Mouse (Mus musculus) WW6 (cell line): ENCODE results near the gene E2f1.

Experiments used
- DNase-seq: peaks from one replicate; pipeline ENCODE4 v3.0.0-alpha.2; 2013; ENCODE audit warnings: low read depth, low spot score

Gene E2f1

GRCm38 (mm10) chr2:154569836-154570286 is at the start of gene E2f1:
E2f1 (minus strand) TSS chr2:154569892.
- peak; percentile 93 for DNase-seq

- no peak for DNase-seq
Measured at GRCm38 (mm10) chr2:154617061-154617460, 47.4 kb upstream of the E2f1 start.

- DNase-seq = no peak
Measured at GRCm38 (mm10) chr2:154615674-154616073, 46.0 kb upstream of the E2f1 start.

GRCm38 (mm10) chr2:154614841-154615576 is 45.3 kb upstream of the E2f1 start:
- DNase-seq = no peak

GRCm38 (mm10) chr2:154613118-154614115 is 43.7 kb upstream of the E2f1 start, which contains the start of the genes Zfp341 and 4930519P11Rik:
Zfp341 (plus strand) TSS chr2:154613297.
4930519P11Rik (minus strand) TSS chr2:154613437.
- DNase-seq = peak; percentile 69

GRCm38 (mm10) chr2:154609050-154609767 is 39.5 kb upstream of the E2f1 start:
- no peak for DNase-seq

- no peak for DNase-seq
Measured at GRCm38 (mm10) chr2:154606965-154607364, 37.3 kb upstream of the E2f1 start.

- DNase-seq = no peak
Measured at GRCm38 (mm10) chr2:154604156-154604555, 34.5 kb upstream of the E2f1 start.

- peak; percentile 88 for DNase-seq
Measured at GRCm38 (mm10) chr2:154603638-154604153, 34.0 kb upstream of the E2f1 start, which contains the start of gene Pxmp4. Pxmp4 (minus strand) TSS chr2:154603708.

- DNase-seq = no peak
Measured at GRCm38 (mm10) chr2:154603007-154603637, 33.4 kb upstream of the E2f1 start.

GRCm38 (mm10) chr2:154601324-154601723 is 31.6 kb upstream of the E2f1 start:
- no peak for DNase-seq

GRCm38 (mm10) chr2:154600586-154600985 is 30.9 kb upstream of the E2f1 start:
- no peak for DNase-seq

- no peak for DNase-seq
Measured at GRCm38 (mm10) chr2:154597399-154597798, 27.7 kb upstream of the E2f1 start.

GRCm38 (mm10) chr2:154595775-154596174 is 26.1 kb upstream of the E2f1 start:
- DNase-seq = no peak

- peak; percentile 83 for DNase-seq
Measured at GRCm38 (mm10) chr2:154593025-154593424, 23.3 kb upstream of the E2f1 start.

GRCm38 (mm10) chr2:154591239-154591638 is 21.5 kb upstream of the E2f1 start:
- DNase-seq = no peak

GRCm38 (mm10) chr2:154589051-154589450 is 19.4 kb upstream of the E2f1 start:
- DNase-seq = no peak

GRCm38 (mm10) chr2:154586405-154586804 is 16.7 kb upstream of the E2f1 start:
- DNase-seq = no peak

- DNase-seq = no peak
Measured at GRCm38 (mm10) chr2:154584931-154585601, 15.4 kb upstream of the E2f1 start.
